Mouse (Mus musculus): ENCODE measurements around the gene Pdhx. TPM values are rescaled to one million over a fixed set of nuclear protein-coding genes. Genes with fewer than 3 reads are reported as not detected.

Gene Pdhx
- total and polyA plus RNA-seq, 2 experiments from 2014 or later: 49.8 to 65.1 TPM

DNA sequence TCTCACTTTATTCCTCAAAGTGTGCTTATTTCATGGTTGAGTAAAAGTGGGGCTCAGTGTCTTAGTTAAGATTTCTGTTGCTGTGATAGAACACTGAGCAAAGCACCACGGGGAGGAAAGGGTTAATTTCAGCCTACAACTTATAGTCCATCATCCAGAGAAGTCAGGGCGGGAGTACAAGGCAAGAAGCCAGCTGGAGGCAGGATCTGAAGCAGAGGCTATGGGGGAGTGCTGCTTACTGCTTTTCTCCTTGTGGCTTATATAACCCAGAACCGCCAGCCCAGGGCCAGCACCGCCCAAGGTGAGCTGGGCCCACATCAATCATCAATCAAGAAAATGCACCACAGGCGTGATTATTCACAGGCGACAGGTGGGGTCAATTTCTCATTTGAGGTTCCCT, 7.8 kb upstream of the Pdhx start:
- no peak for ATAC-seq
- 73% methylated on average over 6 of the region's 6 CpGs for WGBS
- TF ChIP-seq CTCF (IDR thresholded peaks at IDR 0.05; ENCODE audit: low read depth): no peak
- no peaks in the 10 kb centered on the region for H3K36me3 ChIP-seq (ENCODE audit: insufficient read depth)
- no peak overlapping the region for H3K27ac ChIP-seq (ENCODE audit: low read depth, low read length)
- no peak overlapping the region for H3K4me2 ChIP-seq (ENCODE audit: low read depth)
- no peaks in the 10 kb centered on the region for H3K4me1 ChIP-seq (ENCODE audit: insufficient read depth)
- no peaks in the 10 kb centered on the region for H3K9me3 ChIP-seq (ENCODE audit: low read length)
- H3K27me3 ChIP-seq (ENCODE audit: insufficient read depth, low read length): no peaks in the 10 kb centered on the region
- H3K9ac ChIP-seq: no peak overlapping the region
- no peak for DNase-seq
- no peak overlapping the region for H3K4me3 ChIP-seq (ENCODE audit: low read depth, low read length)

DNA sequence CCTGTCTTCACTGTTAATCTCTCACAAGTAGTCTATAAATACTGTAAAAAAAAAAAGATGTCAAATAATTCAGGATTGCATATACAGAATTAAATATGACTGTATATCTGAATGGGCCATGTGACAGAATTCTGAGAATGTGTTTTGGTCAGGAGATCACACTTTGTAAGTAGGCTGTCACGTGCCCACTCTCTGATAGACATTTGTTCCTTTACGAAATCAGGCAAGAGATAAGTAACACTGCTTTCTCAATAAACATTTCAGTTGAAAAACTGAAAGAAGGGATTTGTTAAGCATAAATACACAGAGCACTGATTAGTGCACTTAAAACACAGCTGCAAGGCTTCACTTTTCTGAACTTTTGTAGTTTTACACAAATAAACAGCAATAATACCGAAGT, 2.7 kb downstream of the Pdhx start:
- no peak overlapping the region for H3K4me3 ChIP-seq (ENCODE audit: low read depth, low read length)
- H3K27ac ChIP-seq (ENCODE audit: low read depth, low read length): no peak overlapping the region
- H3K9me3 ChIP-seq (ENCODE audit: low read length): no peaks in the 10 kb centered on the region
- no peak for TF ChIP-seq CTCF (IDR thresholded peaks at IDR 0.05; ENCODE audit: low read depth)
- H3K4me1 ChIP-seq (ENCODE audit: insufficient read depth): peaks cover 11% of the 10 kb centered on the region
- 53% methylated on average over 3 of the region's 3 CpGs for whole genome bisulfite sequencing
- H3K27me3 ChIP-seq (ENCODE audit: insufficient read depth, low read length): no peaks in the 10 kb centered on the region
- DNase-seq (no peak), ATAC-seq (no peak)
- H3K36me3 ChIP-seq (ENCODE audit: insufficient read depth): no peaks in the 10 kb centered on the region
- H3K4me2 ChIP-seq (ENCODE audit: low read depth): no peak overlapping the region
- H3K9ac ChIP-seq: no peak overlapping the region

DNA sequence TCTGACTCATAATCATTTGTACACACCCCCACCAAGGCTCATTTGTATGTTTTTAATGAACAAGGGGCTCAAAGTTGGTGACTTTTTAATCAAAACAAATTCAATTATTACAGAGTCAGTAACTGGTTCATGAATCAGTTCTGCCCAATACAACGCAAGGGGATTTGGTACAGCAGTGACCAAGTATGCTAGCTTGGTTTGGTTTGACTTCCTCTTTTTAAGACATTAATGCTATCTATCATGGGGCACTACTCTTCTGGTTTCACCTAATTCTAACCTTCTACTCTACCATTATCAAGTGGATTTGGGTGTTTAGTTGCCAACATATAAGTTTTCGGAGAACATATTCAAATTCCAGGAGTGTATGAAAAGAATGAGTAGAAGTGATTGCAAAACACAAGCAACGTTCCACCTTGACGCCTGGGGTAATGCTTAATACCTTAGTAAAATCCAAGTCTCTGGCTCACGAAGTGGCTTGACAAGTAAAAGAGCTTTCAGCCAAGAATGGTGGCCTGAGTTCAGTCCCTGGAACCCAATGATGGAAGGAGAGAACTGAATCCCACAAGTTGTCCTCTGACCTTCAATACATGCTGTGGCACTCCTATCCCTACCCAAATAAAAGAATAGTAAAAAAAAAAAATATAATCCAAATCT, 3.4 kb downstream of the Pdhx start:
- no peak overlapping the region for H3K27ac ChIP-seq (ENCODE audit: low read depth, low read length)
- no peak for DNase-seq
- no peak overlapping the region for H3K4me2 ChIP-seq (ENCODE audit: low read depth)
- H3K4me3 ChIP-seq (ENCODE audit: low read depth, low read length): no peak overlapping the region
- WGBS: 94% methylated on average over 5 of the region's 5 CpGs
- ATAC-seq: no peak
- no peak overlapping the region for H3K9ac ChIP-seq
- no peaks in the 10 kb centered on the region for H3K9me3 ChIP-seq (ENCODE audit: low read length)
- no peaks in the 10 kb centered on the region for H3K27me3 ChIP-seq (ENCODE audit: insufficient read depth, low read length)
- no peaks in the 10 kb centered on the region for H3K36me3 ChIP-seq (ENCODE audit: insufficient read depth)
- TF ChIP-seq CTCF (IDR thresholded peaks at IDR 0.05; ENCODE audit: low read depth): no peak
- H3K4me1 ChIP-seq (ENCODE audit: insufficient read depth): peaks cover 11% of the 10 kb centered on the region

DNA sequence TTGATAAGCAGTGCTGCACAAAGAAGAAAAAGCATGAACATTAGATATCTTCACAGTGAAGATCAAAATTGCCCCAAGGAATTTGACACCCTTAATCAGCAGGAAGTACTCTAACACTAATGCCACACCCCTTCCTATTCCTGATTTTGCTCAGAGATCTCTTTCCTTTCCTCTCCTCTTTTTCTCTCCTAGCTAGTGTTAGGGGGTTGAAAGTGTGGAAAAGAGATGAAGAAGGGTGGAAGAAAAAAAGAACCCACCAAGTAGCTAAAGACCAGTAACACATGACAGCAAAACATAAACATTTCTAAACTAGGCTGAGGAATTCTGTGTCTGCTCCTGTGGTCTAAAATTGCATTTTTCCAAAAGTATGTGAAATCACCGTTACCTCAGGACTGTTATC, 4.7 kb downstream of the Pdhx start:
- Histone ChIP-seq H3K9ac (no peak overlapping the region), H3K27ac (ENCODE audit: low read depth, low read length) (no peak overlapping the region), H3K36me3 (ENCODE audit: insufficient read depth) (no peaks in the 10 kb centered on the region), H3K4me1 (ENCODE audit: insufficient read depth) (peaks cover 11% of the 10 kb centered on the region), H3K27me3 (ENCODE audit: insufficient read depth, low read length) (no peaks in the 10 kb centered on the region), H3K4me3 (ENCODE audit: low read depth, low read length) (no peak overlapping the region), H3K4me2 (ENCODE audit: low read depth) (no peak overlapping the region), H3K9me3 (ENCODE audit: low read length) (no peaks in the 10 kb centered on the region)
- 87% methylated on average over 1 of the region's 1 CpGs for WGBS
- ATAC-seq (no peak), DNase-seq (no peak)
- no peak for TF ChIP-seq CTCF (IDR thresholded peaks at IDR 0.05; ENCODE audit: low read depth)

DNA sequence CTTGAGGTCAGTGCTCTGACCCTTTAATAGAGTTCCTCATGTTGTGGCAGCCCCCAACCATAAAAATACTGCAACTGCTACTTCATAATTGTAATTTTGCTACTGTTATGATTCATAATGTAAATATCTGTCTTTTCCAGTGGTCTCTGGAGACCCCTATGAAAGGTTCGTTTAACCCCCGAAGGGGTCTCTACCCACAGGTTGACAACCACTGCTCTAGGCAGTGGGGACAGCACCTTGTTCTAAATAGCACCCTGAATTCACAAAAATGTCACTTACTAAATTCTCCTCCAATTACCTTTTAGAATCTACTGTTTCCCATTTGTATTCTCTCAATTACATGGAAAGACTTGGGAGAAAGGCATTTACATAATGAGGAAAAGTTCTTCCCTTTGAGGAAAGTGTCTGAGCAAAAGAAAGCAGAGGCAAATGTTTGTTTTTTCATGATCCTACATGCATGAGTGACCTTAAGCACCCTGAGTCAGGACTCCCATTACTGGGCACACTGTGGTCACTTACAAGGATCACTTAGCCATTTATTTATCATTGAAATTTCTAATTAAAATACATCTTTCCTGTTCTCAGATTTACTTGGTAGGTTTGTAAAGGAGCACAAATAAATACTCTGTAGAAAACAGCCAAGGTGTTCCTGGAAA, 5.6 kb downstream of the Pdhx start:
- H3K27ac ChIP-seq (ENCODE audit: low read depth, low read length): no peak overlapping the region
- TF ChIP-seq CTCF (IDR thresholded peaks at IDR 0.05; ENCODE audit: low read depth): no peak
- H3K36me3 ChIP-seq (ENCODE audit: insufficient read depth): no peaks in the 10 kb centered on the region
- 92% methylated on average over 2 of the region's 2 CpGs for WGBS
- peaks cover 11% of the 10 kb centered on the region for H3K4me1 ChIP-seq (ENCODE audit: insufficient read depth)
- DNase-seq: no peak
- H3K9ac ChIP-seq: no peak overlapping the region
- H3K4me3 ChIP-seq (ENCODE audit: low read depth, low read length): no peak overlapping the region
- no peak overlapping the region for H3K4me2 ChIP-seq (ENCODE audit: low read depth)
- ATAC-seq: no peak
- H3K27me3 ChIP-seq (ENCODE audit: insufficient read depth, low read length): no peaks in the 10 kb centered on the region
- H3K9me3 ChIP-seq (ENCODE audit: low read length): no peaks in the 10 kb centered on the region

DNA sequence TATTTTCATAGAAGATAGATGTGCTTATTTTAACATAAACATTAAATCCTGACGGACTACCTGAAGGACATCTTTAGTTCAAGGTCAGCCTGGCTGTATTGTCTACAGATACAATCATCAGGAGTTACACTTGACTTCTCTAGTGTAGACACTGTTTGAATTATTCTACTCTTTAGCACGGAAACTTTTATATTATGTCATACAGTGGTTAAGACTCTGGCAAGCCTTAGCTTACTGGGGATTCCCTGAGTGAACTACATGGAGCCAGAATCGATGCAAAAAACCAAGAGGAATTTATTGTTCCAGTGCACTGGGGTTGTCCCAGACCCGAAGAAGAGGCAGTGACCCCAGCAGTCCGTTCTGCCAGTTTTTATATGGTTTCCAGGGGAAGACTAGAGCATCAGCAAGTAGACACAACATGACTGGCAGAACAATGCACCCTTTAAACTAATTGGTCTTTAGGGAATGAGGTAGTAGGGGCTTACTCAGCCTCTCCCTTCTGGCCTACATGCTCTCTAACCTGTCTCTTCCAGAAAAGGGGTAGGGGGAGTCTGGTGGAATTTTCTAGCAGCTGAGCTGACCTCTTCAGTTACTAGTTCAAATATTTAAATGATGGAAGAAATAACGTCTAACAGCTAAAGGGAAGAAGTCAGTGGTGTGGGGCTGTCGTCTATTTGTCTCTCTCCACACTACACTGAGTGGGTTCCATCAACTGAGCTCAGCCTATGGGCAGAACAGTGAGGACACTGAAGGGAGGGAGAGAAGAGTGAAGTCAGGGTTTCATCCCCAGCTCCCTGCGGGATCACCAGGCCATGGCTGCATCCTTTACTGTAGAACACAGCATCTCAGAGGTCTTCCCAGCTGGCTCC, 6.4 kb downstream of the Pdhx start:
- ATAC-seq (no peak), DNase-seq (no peak)
- Histone ChIP-seq H3K27me3 (ENCODE audit: insufficient read depth, low read length) (no peaks in the 10 kb centered on the region), H3K9me3 (ENCODE audit: low read length) (no peaks in the 10 kb centered on the region), H3K27ac (ENCODE audit: low read depth, low read length) (no peak overlapping the region), H3K4me3 (ENCODE audit: low read depth, low read length) (no peak overlapping the region), H3K36me3 (ENCODE audit: insufficient read depth) (no peaks in the 10 kb centered on the region), H3K4me2 (ENCODE audit: low read depth) (no peak overlapping the region), H3K9ac (no peak overlapping the region), H3K4me1 (ENCODE audit: insufficient read depth) (peaks cover 6% of the 10 kb centered on the region)
- no peak for TF ChIP-seq CTCF (IDR thresholded peaks at IDR 0.05; ENCODE audit: low read depth)
- 79% methylated on average over 8 of the region's 8 CpGs for WGBS

DNA sequence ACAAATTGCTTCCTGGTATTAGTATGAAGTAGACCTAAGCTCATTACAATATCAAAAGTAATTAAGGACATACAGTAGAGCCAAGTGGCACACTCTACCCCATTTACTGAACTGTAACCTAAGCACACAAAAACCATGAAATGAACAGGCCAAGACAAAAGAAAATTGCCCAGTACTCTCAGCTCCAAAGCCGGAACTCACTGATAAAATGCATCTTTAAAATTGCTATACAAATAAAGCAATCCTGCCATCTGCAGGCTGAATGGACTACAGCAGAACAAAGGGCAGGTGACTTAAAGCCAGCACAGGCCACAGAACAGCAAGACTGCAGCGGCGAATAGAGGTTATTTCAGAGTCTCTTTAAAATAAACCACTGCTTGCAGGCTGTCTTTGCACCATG, 10.4 kb downstream of the Pdhx start:
- ATAC-seq: peak; percentile 61
- 19% methylated on average over 3 of the region's 3 CpGs for WGBS
- peak; percentile 72 for TF ChIP-seq CTCF (IDR thresholded peaks at IDR 0.05; ENCODE audit: low read depth)
- Histone ChIP-seq H3K4me3 (ENCODE audit: low read depth, low read length) (no peak overlapping the region), H3K9me3 (ENCODE audit: low read length) (no peaks in the 10 kb centered on the region), H3K27me3 (ENCODE audit: insufficient read depth, low read length) (no peaks in the 10 kb centered on the region), H3K36me3 (ENCODE audit: insufficient read depth) (no peaks in the 10 kb centered on the region), H3K9ac (no peak overlapping the region), H3K4me1 (ENCODE audit: insufficient read depth) (no peaks in the 10 kb centered on the region), H3K4me2 (ENCODE audit: low read depth) (no peak overlapping the region), H3K27ac (ENCODE audit: low read depth, low read length) (no peak overlapping the region)
- DNase-seq: peak; percentile 66

Data from forebrain, postnatal 0 days (tissue).